Mouse (Mus musculus): Measurements from ENCODE around the gene Ccl28. TPM values are rescaled to one million over a fixed set of nuclear protein-coding genes. Genes with fewer than 3 reads are reported as not detected.
"Not testable (repeated sequence)": the region's sequence is repeated elsewhere in the genome, so short reads cannot be mapped to it uniquely, and the experiment has no call there.

The Ccl28 gene
- polyA plus RNA-seq, 1 experiment from 2014 or later = not detected

GRCm38 (mm10) chr13:119690876-119691620 lies 67.4 kb downstream of the Ccl28 start:
- peak overlapping the region; percentile 92 for H3K27ac ChIP-seq (ENCODE audit: low read depth)
- H3K4me1 ChIP-seq (replicated peaks; ENCODE audit: control insufficient read depth, insufficient read depth, low read length) = peaks cover 22% of the 10 kb centered on the region
- WGBS = 2% methylated on average over 7 of the region's 7 CpGs
- H3K9me3 ChIP-seq (ENCODE audit: control insufficient read depth, low read length) = no peaks in the 10 kb centered on the region
- no peaks in the 10 kb centered on the region for H3K27me3 ChIP-seq (replicated peaks; ENCODE audit: control insufficient read depth, insufficient read depth, low read length)
- no peak for DNase-seq (ENCODE audit: low spot score)
- peaks cover 7% of the 10 kb centered on the region; the same call in 1 of the 2 replicates for H3K36me3 ChIP-seq (ENCODE audit: control insufficient read depth, insufficient read depth, low read length)
- H3K9ac ChIP-seq (ENCODE audit: low read length) = peak overlapping the region; percentile 76
- H3K4me2 ChIP-seq (ENCODE audit: low read length) = peak overlapping the region; percentile 62
- peak; percentile 3; the same call in 1 of the 2 replicates for ATAC-seq (replicated peaks; ENCODE audit: low FRiP score, low TSS enrichment, low read depth)
- peak overlapping the region; percentile 80 for H3K4me3 ChIP-seq (ENCODE audit: low read depth, low read length)

DNA sequence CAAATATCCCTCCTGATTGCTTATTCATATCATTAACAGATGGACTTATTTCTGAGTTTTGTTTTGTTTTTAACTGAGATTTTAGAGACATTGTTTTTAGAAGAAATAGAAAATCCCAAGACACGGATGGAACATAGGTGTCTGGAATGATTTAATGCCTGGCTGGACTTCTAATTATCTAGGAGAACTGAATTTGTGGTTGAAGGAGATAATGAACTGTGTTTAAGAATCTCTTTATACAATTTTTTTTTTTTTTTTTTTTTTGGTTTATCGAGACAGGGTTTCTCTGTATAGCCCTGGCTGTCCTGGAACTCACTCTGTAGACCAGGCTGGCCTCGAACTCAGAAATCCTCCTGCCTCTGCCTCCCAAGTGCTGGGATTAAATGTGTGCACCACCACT lies 68.3 kb downstream of the Ccl28 start:
- H3K4me1 ChIP-seq (replicated peaks; ENCODE audit: control insufficient read depth, insufficient read depth, low read length) = peaks cover 22% of the 10 kb centered on the region
- H3K9ac ChIP-seq (ENCODE audit: low read length) = peak overlapping the region; percentile 76
- ATAC-seq (replicated peaks; ENCODE audit: low FRiP score, low TSS enrichment, low read depth); DNase-seq (ENCODE audit: low spot score); H3K27me3 ChIP-seq (replicated peaks; ENCODE audit: control insufficient read depth, insufficient read depth, low read length); H3K9me3 ChIP-seq (ENCODE audit: control insufficient read depth, low read length); H3K27ac ChIP-seq (ENCODE audit: low read depth): not testable (repeated sequence)
- peak overlapping the region; percentile 80 for H3K4me3 ChIP-seq (ENCODE audit: low read depth, low read length)
- 68% methylated on average over 3 of the region's 3 CpGs for WGBS
- H3K4me2 ChIP-seq (ENCODE audit: low read length) = peak overlapping the region; percentile 62
- peaks cover 11% of the 10 kb centered on the region for H3K36me3 ChIP-seq (ENCODE audit: control insufficient read depth, insufficient read depth, low read length)

DNA sequence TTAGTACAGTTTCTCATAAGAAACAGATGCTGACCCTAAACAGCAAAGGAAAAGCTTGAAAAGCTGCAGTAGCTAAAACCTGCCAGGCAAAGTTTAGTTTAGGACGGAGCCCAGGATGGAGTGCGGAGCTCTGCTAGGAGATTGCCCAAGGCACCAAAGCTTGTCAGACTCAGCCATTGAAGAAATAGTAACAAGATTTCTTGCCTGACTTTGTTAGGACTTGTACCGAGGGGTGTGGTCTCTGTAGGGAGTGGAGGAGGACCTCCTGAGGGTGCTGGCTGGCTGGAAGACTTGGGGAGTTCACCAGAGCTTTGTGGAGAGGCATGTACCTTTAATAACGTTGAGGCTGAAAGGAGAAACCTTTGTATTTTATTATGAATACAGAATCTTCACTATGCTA lies 72.1 kb downstream of the Ccl28 start:
- WGBS = 70% methylated on average over 4 of the region's 4 CpGs
- Histone ChIP-seq H3K27me3 (replicated peaks; ENCODE audit: control insufficient read depth, insufficient read depth, low read length) (no peaks in the 10 kb centered on the region), H3K9ac (ENCODE audit: low read length) (no peak overlapping the region), H3K4me1 (replicated peaks; ENCODE audit: control insufficient read depth, insufficient read depth, low read length) (peaks cover 22% of the 10 kb centered on the region), H3K9me3 (ENCODE audit: control insufficient read depth, low read length) (no peaks in the 10 kb centered on the region), H3K4me3 (ENCODE audit: low read depth, low read length) (no peak overlapping the region), H3K27ac (ENCODE audit: low read depth) (no peak overlapping the region), H3K36me3 (ENCODE audit: control insufficient read depth, insufficient read depth, low read length) (peaks cover 39% of the 10 kb centered on the region), H3K4me2 (ENCODE audit: low read length) (no peak overlapping the region)
- ATAC-seq (replicated peaks; ENCODE audit: low FRiP score, low TSS enrichment, low read depth) (no peak), DNase-seq (ENCODE audit: low spot score) (no peak)

DNA sequence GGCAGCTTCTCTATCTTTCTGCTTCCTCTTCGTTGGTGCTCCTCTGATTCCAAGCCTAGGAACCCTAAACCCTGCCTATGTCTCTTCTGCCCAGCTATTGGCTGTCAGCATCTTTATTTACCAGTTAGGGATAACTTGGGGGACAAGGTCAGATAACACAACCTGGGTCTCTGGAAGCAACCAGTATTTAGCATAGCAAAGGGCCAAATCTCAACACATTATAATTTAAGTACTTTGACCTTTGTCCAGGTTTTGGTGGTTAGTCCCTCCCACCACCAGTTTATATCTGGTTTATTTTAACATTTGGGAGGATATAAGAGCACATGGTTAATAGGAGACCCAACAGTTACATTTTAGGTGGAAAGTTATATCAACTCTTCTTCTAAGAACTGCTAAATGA lies 72.9 kb downstream of the Ccl28 start:
- DNase-seq (ENCODE audit: low spot score) (no peak), ATAC-seq (replicated peaks; ENCODE audit: low FRiP score, low TSS enrichment, low read depth) (no peak)
- Histone ChIP-seq H3K27me3 (replicated peaks; ENCODE audit: control insufficient read depth, insufficient read depth, low read length) (no peaks in the 10 kb centered on the region), H3K9me3 (ENCODE audit: control insufficient read depth, low read length) (no peaks in the 10 kb centered on the region), H3K4me3 (ENCODE audit: low read depth, low read length) (no peak overlapping the region), H3K36me3 (ENCODE audit: control insufficient read depth, insufficient read depth, low read length) (peaks cover 47% of the 10 kb centered on the region), H3K4me1 (replicated peaks; ENCODE audit: control insufficient read depth, insufficient read depth, low read length) (peaks cover 19% of the 10 kb centered on the region), H3K9ac (ENCODE audit: low read length) (no peak overlapping the region), H3K27ac (ENCODE audit: low read depth) (no peak overlapping the region), H3K4me2 (ENCODE audit: low read length) (no peak overlapping the region)
- WGBS = 66% methylated on average over 1 of the region's 1 CpGs

- 91% methylated on average over 4 of the region's 4 CpGs for WGBS
- no peak overlapping the region for H3K4me3 ChIP-seq (ENCODE audit: low read depth, low read length)
- H3K27ac ChIP-seq (ENCODE audit: low read depth) = no peak overlapping the region
- no peak overlapping the region for H3K4me2 ChIP-seq (ENCODE audit: low read length)
- H3K4me1 ChIP-seq (replicated peaks; ENCODE audit: control insufficient read depth, insufficient read depth, low read length) = peaks cover 6% of the 10 kb centered on the region
- H3K27me3 ChIP-seq (replicated peaks; ENCODE audit: control insufficient read depth, insufficient read depth, low read length) = no peaks in the 10 kb centered on the region
- no peak overlapping the region for H3K9ac ChIP-seq (ENCODE audit: low read length)
- H3K36me3 ChIP-seq (ENCODE audit: control insufficient read depth, insufficient read depth, low read length) = peaks cover 65% of the 10 kb centered on the region
- no peaks in the 10 kb centered on the region for H3K9me3 ChIP-seq (ENCODE audit: control insufficient read depth, low read length)
- DNase-seq (ENCODE audit: low spot score) (no peak), ATAC-seq (replicated peaks; ENCODE audit: low FRiP score, low TSS enrichment, low read depth) (no peak)
These were observed 74.8 kb downstream of the Ccl28 start for GRCm38 (mm10) chr13:119698436-119698835.

Other genes starting within 250 kb of the Ccl28 start
- gene Paip1, start 195.2 kb upstream of the Ccl28 start, polyA plus RNA-seq (2014; fragmentation: Nextera tagmentation; extraction: Ambion mirVana) = 71.8 and 77.1 TPM in 2 replicates
- 54.8 and 65.2 TPM in 2 replicates for gene 4833420G17Rik, start 161.1 kb upstream of the Ccl28 start, polyA plus RNA-seq (2014; fragmentation: Nextera tagmentation; extraction: Ambion mirVana)
- gene Tmem267, start 135.8 kb upstream of the Ccl28 start, polyA plus RNA-seq (2014; fragmentation: Nextera tagmentation; extraction: Ambion mirVana) = 0.98 and 2.4 TPM in 2 replicates
- 0.69 and 2.7 TPM in 2 replicates for gene 3110070M22Rik, start 135.4 kb upstream of the Ccl28 start, polyA plus RNA-seq (2014; fragmentation: Nextera tagmentation; extraction: Ambion mirVana)
- 218 and 236 TPM in 2 replicates for gene Hmgcs1, start 66.6 kb downstream of the Ccl28 start, polyA plus RNA-seq (2014; fragmentation: Nextera tagmentation; extraction: Ambion mirVana)
- 0.58 and 0.76 TPM in 2 replicates for gene Nim1k, start 132.1 kb downstream of the Ccl28 start, polyA plus RNA-seq (2014; fragmentation: Nextera tagmentation; extraction: Ambion mirVana)
- 35.6 and 39.5 TPM in 2 replicates for gene Zfp131, start 167.1 kb downstream of the Ccl28 start, polyA plus RNA-seq (2014; fragmentation: Nextera tagmentation; extraction: Ambion mirVana)
- not detected in 2 replicates for gene AF067063, start 206.4 kb downstream of the Ccl28 start, polyA plus RNA-seq (2014; fragmentation: Nextera tagmentation; extraction: Ambion mirVana)
- gene D13Ertd608e, start 212.2 kb downstream of the Ccl28 start, polyA plus RNA-seq (2014; fragmentation: Nextera tagmentation; extraction: Ambion mirVana) = not detected in 2 replicates

All from intestine, embryonic 14.5 days (tissue).